Mouse (Mus musculus) lung, postnatal 10 days (tissue): ENCODE data around the gene Skiv2l.
"Not testable (repeated sequence)": the region's sequence is repeated elsewhere in the genome, so short reads cannot be mapped to it uniquely, and the experiment has no call there.

Experiments used
- DNase-seq: peaks from one replicate; pipeline ENCODE4 v3.0.0; 2021

The Skiv2l gene

DNA sequence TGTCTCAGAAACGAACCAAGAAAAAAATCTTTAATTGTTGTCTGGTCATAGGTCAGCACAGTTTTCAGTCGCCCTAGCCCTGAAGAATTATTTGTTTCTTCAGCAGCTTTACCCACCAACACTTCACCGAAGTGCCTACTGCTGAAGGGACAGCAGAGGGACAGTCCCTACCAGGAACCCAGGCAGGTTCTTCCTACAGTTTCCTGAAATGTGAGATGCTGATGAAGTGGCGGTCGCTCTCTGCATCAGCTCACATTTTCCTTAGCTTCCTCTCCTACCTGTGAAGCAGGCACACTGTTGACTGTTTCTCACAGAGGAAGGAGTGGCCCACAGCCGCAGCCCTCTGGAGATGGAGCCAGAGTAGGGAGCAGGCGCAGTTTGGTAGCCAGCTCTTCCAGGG lies 16.0 kb upstream of the Skiv2l start:
- no peak for DNase-seq

DNA sequence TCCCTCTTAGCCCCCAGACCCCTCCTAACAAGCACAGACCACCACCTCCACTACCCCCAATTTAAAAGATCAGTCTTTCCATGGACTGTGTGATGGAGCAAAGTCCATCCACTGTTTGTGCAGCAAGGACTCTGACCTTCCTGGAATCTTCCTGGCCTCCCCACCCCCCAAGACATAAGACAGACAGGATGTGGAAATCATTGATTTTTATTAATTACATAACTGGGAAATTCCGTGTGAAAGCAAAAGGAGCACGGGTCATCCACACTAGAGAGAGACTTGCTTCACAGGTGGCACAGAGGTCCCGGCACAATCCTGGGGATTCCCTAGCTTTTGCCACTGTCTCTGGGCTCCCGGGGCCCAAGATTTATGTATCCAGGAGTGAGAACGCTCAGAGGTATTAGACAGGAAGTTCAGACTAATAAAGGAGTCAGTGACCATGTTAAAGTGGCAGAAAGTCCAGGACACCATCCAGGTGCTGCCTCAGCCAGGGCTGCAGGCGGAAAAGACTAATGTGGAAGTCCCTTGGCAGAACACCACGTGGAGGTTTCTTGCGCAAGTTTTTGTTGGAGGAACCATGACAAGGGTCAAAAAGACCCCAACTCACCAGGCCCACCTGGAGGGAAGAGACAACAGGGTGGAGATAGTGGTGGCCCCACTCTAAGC lies 12.5 kb upstream of the Skiv2l start, which contains the start of gene Cfb:
Cfb (minus strand) TSS at position 103 of the 666 bp plus-strand sequence.
- DNase-seq, result no peak

DNA sequence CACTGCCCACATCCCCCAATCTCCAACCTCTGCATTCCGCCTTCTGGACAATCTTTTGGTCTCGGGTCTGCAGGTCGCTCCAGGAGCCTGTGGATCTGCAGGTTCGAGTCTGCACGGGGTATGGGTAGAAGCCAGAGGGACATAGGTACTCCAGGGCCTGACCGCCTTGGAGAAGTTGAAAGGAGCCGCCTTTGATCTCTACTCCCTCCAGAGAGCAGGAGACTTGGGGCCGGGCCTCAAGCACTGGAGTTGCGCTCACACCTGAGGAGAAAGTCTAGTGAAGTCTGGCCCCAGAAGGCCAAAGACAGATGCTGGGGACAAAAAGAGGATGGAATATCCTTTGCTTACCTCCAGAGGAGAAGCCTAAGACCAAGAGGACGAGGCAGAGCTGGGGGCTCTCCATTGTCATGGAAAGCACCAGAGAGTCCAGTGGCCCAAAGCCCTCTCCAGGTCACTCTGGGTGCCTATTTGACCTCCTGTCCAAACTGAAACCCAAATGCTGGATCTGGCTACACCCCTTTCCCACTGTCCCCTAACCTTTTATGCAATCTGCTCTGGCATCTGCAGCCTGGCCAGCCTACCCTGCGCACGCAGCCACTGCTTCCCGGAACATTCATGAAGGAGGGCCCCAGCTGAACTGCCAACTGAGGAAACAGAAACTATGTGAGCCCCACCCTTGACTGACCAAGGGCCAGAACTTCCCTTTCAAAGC lies 11.8 kb upstream of the Skiv2l start:
- DNase-seq, result peak; percentile 34

DNA sequence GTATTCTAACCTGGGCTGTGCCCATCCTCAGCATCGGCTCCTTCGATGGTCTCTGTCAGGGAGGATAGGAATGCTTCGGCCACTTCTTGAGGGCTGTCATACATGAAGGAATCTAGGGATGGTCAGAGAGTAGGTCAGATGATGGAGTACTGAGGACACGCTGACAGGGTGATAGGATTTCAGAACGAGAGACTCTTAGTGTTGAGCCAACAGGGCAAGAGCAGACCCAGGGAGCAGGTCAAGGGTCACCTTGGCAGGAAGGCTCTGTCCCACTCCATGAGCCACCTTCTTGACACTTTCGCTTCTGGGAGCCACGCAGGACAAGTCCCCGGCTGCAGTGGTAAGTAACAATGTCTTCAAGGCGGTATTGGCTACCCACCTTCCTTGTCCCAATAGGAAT lies 10.5 kb upstream of the Skiv2l start:
- no peak for DNase-seq

DNA sequence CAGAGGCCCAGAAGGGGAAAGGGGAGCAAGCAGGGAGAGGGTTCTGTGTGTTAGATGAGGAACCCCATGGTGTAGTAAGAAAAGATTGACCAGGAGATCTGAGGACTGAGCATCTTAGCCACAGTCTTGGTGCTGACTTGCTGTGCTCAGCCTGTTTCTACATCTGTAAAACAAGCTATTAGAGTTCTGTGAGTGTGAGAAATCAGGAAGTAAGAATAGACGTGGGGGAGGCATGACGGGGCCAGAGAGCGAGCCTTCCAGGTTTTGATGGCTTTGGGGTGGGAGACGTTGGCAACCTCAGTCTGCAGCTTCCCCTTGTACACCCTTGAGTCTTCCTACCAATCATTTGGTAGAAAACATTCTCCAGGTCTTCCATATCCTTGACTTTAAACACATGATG lies 8.7 kb upstream of the Skiv2l start:
- no peak for DNase-seq

DNA sequence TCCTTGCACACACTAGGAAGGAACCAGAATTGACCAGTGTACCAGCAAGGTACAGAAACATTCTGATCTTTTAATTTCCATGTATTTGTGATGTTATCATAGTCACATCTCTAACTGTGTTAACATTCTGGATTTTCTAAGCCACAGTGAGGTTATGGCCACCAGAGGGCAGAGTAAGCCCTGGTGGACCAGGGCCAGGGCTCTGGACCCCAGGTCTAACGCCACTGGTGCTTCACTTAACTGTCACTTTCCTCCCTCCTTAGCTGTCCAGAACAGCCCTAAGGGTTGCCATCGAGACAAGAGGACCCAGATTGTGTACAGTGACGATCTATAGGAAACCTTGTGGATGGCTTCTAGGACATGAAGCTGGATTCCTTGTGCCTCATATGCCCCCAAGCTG lies 5.8 kb upstream of the Skiv2l start:
- peak; percentile 63 for DNase-seq

DNA sequence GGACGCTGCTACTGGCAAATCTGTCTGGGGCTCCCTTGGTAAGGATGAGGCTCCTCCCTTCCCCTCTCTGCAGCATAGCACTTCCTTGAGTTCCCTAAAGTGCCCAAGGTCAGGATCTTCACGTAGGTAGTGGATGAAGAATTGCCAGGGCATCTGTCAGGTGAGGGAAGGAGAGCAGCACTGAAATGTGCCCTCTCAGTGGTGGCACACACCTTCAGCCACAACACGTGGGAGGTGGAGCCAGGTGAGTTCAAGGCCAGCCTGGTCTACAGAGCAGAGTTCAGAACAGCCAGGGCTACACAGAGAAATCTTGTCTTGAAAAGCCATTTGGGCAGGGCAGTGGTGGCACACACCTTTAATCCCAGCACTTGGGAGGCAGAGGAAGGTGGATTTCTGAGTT lies 4.8 kb upstream of the Skiv2l start:
- no peak for DNase-seq

DNA sequence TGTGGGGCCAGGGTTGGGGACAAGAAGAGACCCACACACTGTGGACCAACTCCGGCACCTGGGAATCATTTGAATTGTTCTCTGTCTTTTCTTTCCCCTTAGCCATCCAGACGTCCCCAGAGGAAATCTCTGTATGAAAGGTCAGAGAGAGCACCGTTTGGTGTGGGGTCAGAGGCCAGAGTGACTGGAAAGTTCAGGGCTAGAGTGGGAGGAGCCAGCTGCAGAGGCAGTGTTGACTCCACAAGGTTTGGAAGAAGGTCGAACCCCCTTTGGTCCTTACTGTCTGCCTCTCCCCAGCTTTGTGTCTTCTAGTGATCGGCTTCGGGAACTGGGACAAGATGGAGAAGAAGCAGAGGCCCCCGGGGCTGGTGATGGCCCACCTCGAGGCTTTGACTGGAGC lies 3.5 kb upstream of the Skiv2l start:
- no peak for DNase-seq

DNA sequence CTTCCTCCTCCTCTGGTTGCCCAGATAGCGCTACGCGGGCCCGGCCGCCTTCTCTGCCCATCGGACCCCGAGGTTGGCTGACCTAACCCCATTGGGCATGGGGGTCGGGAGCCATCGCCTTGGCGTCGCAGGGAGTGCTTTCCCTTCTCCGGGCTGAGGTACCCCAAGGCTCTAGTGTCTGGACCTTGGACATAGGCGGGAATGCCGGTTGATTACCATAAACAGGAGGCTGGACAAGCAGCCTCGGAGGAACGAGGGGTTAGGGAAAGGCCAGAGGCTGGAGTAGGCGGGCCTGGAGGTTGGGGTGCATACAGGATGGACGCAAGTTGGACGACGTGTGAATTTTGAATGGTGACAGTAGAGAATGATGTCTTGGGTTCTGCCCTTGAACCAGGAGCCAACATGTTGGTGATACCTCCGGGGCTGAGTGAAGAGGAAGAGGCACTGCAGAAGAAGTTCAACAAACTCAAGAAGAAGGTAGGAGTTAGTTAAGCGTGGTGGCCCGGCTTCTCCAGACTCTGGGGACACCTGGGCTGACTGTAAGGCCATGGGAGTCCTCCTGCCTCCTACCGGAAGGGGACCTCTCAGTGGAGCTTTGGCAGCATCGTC lies 611 bp upstream of the Skiv2l start:
- no peak for DNase-seq

DNA sequence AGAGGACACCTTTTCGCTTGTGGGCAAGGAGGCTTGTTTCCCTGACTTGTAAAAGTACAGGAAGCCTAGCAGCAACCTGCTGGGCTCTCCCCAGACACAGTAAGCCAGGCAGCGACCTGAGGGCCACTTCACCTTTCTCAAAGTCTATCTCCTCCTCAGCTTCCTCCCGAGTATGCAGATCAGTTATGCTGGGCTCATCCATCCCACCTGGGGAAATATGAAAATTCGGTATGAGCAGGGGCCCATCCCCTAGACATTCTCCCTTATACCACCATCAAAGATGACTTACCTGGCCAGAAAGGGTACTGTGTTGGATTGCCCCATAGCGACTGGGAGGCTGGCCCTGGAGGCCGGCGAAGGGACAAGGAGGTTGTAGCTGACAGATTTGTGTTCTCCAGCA lies 2.4 kb downstream of the Skiv2l start:
- no peak for DNase-seq

DNA sequence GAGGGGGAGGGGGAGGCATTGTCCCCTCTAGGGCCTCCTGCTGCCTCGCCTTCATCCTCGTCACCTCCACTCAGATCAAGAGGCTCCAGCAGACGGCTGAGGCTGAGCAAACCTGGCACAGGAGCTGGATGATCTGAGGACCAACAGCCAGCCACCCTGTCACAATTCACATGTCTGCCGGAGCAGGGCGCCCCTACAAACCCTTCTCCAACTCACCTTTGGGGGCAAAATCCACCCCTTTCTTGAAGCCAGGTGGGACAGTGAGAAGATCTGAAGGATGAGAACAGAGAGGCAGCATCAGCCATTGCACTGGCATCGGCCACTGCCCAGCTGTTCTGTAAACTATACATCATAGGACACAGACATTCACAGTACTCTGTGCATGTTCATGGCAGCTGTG lies 2.8 kb downstream of the Skiv2l start:
- DNase-seq, result no peak

DNA sequence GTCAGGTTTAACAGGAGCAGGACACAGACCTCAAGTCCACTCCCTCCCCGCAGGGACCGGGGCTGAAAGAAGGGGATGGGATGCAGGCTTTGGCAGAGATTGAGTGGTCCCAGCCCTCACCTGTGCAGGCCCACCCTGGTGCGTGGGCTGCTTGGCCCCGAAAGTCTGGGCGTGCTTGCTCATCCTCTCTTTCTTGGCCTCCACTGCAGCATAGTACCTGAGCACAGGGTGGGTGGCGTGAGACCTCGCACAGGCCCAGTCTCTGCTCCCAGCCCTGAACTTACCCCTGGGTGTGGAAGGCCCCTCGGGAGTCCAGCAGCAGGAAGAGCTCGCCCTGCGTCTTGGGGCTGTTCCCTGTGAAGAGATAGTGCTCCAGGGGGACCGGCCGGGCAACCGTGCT lies 5.1 kb downstream of the Skiv2l start:
- no peak for DNase-seq

DNA sequence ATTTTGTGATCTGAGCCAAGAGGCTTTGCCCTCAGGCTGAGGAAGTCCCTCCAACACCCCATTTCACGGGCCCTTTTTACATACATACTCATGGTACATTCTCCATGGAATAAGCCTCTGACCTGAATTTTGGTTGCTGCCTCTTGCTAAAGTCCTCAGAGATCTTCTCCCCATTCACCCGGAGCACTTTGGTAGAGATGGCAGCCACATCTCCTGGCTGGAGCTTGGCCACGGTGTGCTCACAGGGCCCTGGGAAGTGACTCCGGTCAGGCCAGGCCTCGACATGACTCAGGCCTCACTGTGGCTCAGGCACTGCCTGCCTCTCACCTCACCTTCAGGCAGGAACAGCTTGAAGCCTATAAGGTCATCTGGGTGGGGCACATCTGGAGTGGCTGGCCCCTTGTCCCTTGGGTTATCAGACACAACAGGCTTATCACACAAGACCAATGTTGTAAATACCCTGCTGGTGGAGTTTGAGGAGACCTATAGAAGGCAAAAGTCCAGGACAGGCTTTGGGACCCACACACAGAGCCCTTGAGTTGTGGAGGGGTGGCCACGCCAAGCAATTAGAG lies 9.2 kb downstream of the Skiv2l start:
- DNase-seq, result no peak

DNA sequence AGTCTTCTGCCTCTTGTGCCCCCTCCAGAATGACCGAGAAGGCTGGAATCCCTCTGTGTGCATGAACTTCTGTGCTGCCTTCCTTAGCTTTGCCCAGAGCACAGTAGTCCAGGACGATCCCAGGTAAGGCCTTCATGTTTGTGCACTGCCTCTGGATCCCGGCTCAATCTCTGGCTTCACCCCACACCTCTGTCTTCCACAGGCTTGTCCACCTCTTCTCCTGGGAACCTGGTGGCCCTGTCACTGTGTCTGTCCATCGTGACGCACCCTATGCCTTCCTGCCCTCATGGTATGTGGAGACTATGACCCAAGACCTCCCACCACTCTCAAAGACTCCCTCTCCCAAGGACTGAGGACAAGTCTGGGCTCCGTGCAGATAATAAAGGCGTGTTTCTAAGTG lies 11.2 kb downstream of the Skiv2l start:
- no peak for DNase-seq

DNA sequence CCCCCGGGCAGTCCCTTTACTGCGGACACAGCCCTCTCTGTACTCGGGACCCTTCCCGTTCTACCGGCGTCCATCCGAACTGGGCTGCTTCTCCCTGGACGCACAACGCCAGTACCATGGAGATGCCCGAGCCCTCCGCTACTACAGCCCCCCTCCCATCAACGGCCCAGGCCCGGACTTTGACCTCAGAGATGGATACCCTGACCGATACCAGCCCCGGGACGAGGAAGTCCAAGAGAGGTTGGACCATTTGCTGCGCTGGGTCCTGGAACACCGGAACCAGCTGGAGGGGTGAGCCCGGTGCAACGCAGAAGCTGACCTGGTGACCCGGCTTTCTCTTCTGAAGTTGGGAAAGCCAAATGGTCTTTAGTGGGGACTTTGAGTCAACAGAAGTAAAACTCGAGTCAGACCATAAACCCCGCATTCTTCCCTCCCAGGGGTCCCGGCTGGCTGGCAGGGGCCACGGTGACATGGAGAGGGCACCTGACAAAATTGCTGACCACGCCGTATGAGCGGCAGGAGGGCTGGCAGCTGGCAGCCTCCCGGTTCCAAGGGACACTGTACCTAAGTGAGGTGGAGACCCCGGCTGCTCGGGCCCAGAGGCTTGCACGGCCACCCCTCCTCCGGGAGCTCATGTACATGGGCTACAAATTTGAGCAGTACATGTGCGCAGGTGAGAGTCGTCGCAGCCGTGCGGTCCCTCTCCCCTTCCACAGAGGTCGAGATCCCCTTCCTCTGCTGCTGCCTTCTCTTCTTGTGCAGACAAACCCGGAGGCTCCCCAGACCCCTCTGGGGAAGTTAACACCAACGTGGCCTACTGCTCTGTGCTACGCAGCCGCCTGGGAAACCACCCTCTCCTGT lies 12.3 kb downstream of the Skiv2l start:
- no peak for DNase-seq

DNA sequence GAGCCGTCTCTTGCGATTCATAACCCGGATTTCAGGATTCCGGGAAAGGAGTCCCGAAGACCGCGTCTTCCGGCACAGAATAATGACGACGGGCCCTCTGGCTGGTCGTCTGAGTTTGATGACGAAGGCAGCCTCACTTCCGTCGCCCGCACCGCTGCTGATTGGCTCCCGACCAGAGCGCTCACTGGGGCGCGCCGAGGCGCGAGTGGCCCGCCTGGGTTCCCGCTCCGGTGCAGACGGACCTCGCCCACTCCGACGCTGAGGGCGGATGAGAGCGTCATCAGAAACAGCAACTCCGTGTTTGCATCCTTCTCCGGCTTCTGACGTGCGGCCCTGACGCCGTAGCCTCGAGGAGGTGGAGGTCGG lies 13.2 kb downstream of the Skiv2l start, which contains the start of the genes Stk19 and Dxo:
Stk19 (minus strand) TSS at position 90 of the 366 bp plus-strand sequence.
Dxo (plus strand) TSS at position 164 of the 366 bp plus-strand sequence.
- peak; percentile 97 for DNase-seq

DNA sequence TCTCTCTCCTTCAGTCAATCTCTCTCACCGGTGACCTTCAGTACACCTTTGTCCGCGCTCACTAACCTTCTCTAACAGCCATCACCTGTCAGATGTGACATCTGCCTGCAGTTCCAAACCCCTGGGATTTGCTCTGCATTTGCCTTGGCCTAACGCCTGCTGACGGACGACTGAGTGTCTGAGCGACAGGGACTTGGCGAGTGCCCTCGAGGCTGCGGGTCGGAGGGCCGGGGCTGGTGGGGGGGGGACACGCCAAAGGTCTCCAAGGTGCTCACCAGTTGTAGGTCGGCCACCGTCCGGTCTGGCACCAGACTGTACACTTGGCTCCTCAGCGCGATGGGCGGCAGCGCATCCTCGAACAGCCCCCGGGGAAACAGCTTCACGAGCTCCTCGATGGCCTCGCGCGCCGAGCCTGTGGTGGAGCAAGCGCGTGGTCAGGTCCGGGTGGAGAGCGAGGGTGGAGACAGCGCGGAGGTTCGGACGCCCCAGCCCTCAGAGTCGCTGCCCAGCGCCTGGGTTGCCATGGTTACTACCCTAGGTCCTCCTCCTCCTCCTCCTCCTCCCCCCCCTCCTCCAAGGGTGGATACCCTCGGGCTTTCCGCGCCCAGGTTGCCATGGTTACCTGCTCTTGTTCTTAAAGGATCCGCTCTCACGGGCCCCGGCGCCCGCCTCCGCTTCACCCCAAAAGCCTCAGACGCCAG lies 13.7 kb downstream of the Skiv2l start:
- no peak for DNase-seq

DNA sequence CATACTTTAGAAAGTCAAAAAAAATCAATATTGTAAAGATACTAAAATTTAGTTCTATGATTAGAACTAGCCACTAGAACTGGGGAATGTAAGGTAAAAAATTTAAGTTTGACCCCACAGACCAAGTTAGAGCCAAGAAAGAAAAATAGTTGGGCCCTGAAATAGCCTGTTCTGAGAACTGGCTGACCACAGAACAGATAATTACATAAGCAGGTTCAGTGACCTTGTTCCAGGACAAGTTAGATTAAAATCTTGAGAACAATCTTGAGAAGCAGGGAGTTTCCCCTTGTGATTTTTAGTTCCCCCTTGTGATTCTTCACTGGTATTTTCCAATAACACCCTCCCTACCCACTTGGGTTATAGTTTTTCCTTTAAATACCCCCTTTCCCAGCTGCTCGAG lies 19.2 kb downstream of the Skiv2l start:
- not testable (repeated sequence) for DNase-seq

DNA sequence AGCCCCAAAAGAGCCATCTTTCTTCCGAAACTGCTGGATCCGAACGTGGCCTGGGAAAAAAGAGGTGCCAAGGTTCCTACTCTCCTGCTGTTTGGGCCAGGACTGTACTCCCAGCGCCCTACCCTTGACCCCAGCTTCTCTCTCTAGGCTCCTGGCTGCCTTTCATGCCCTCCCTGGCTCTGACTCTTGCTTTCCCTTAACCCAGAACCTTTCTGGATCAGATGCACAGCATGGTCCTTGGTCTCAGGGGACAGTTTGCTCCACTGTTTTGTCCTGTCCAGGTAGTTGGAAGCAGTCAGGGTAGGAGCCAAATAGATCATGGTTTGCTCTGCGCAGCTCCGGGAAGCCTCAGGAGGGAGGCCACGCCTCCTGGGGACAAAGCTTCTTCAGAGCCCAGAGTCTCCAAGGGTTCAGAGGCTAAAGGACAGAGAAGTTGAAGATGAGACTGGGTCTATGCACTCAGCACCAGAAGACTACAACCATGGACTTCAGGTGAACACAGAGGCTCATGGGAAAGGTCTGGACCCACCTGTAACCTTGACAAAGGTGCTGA lies 35.1 kb downstream of the Skiv2l start:
- DNase-seq, result no peak

DNA sequence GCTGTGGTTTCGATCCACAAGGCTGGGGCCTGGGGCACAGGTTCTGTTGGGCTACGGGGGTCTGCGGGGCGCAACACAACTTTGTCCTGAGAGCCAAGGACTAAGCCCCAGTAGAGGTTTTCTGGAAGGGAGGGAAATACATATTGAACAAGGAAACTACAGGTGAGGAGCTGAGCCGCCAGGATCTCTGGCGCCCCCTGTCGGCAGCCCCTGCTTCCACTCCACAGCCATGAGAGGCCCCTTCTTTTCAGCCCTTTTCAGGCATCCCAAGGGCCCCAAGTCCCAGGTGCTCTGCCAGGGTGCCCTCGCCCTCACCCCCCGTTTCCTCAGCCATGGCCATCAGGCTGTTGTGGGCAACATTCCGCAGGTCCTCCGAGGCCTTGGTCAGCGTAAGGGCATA lies 36.3 kb downstream of the Skiv2l start:
- not testable (repeated sequence) for DNase-seq

DNA sequence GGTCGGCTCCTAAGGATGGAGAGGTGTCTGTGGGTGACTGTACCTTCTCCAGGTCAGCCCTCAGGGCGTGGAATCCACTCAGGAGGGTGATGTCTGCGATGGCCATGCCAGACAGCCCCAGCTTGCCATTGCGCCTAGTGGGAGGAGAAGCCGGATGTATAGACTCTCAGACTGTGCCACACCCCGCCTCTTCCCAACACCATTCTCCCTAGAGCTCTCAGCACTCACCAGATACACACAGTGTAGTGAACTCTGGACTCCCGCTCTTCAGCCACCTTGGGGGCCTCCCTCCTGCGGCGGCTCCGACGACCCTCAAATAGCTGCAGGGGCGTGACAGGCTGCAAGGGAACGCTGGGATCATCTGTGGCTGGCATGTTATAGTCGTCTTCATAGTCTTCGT lies 38.7 kb downstream of the Skiv2l start:
- no peak for DNase-seq

DNA sequence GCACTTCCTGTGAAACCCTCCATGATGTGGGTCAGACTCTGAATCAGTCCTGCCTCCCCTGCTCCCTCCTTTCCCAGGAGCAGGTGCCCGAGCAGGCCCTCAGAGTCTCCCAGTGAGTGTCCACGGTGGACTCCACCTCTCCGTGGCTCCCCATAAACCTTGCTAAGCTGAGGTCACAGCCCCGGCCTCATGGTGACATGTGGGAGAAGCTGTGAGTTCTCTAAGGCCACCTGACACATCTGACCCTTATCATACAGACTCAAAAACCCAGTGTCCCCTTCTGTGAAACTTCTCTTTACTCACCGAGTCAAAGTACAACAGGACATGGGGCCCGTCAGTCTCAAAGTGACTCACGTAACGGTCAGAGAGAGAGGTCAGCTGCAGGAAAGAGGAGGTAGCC lies 39.2 kb downstream of the Skiv2l start:
- DNase-seq, result not testable (repeated sequence)
